Mouse (Mus musculus): ENCODE data around the gene Lsm8. TPM values are rescaled to one million over a fixed set of nuclear protein-coding genes. Genes with fewer than 3 reads are reported as not detected.

Gene Lsm8
- polyA plus RNA-seq (2012; rRNA removed), result 7.3 and 10.6 TPM in 2 replicates

GRCm38 (mm10) chr6:18848051-18848701 is at the start of gene Lsm8:
TSS of gene Lsm8 (plus strand) at chr6:18848579.

GRCm38 (mm10) chr6:18866018-18866417 is 17.6 kb downstream of the Lsm8 start, which contains the start of gene Ankrd7:
TSS of gene Ankrd7 (plus strand) at chr6:18866318.

Other genes starting within 250 kb of the Lsm8 start
- not detected in 2 replicates for gene Ankrd7, start 17.7 kb downstream of the Lsm8 start, polyA plus RNA-seq (2012; rRNA removed)